Mouse (Mus musculus) limb, embryonic 14.5 days (tissue): ENCODE data around the gene Eprs. TPM values are rescaled to one million over a fixed set of nuclear protein-coding genes. Genes with fewer than 3 reads are reported as not detected.

Experiments used
- ATAC-seq: fragments of 200-750 bp; cut with Nextera tagmentation; 2 replicates; pipeline ENCODE4 v1.8.0; 2017; ENCODE audit warnings: low read depth, moderate number of reproducible peaks, moderate TSS enrichment; ENCODE audit not compliant: low FRiP score
- DNase-seq: peaks from one replicate; pipeline ENCODE4 v3.0.0-alpha.2; 2015; ENCODE audit warnings: low spot score
- H3K27ac ChIP-seq: fragments of 300-500 bp; sonication (generic); replicated peaks from 2 replicates; pipeline ENCODE4 v1.5.1; 2014; ENCODE audit warnings: low read depth, mild to moderate bottlenecking, low read length, moderate library complexity, mixed read lengths
- H3K27me3 ChIP-seq: fragments of 300-500 bp; sonication (generic); 2 replicates; pipeline ENCODE4 v1.6.1; 2014; ENCODE audit warnings: low read length, mixed read lengths; ENCODE audit not compliant: control insufficient read depth, insufficient read depth
- H3K36me3 ChIP-seq: fragments of 300-500 bp; sonication (generic); 2 replicates; pipeline ENCODE4 v1.6.1; 2014; ENCODE audit warnings: mild to moderate bottlenecking, low read length, moderate library complexity, mixed read lengths; ENCODE audit not compliant: control insufficient read depth, insufficient read depth
- H3K4me1 ChIP-seq: fragments of 300-500 bp; sonication (generic); 2 replicates; pipeline ENCODE4 v1.6.1; 2014; ENCODE audit warnings: antibody characterized with exemption, low read length, mixed read lengths; ENCODE audit not compliant: control insufficient read depth, insufficient read depth
- H3K4me2 ChIP-seq: fragments of 300-500 bp; sonication (generic); replicated peaks from 2 replicates; pipeline ENCODE4 v1.6.1; 2014; ENCODE audit warnings: low read depth, mild to moderate bottlenecking, low read length, moderate library complexity; ENCODE audit not compliant: severe bottlenecking
- H3K4me3 ChIP-seq: fragments of 300-500 bp; sonication (generic); replicated peaks from 2 replicates; pipeline ENCODE4 v1.5.1; 2014; ENCODE audit warnings: low read length
- H3K9ac ChIP-seq: fragments of 300-500 bp; sonication (generic); 2 replicates; pipeline ENCODE4 v1.6.1; 2014; ENCODE audit warnings: mild to moderate bottlenecking, low read depth, low read length, moderate library complexity; ENCODE audit not compliant: severe bottlenecking
- H3K9me3 ChIP-seq: fragments of 300-500 bp; sonication (generic); 2 replicates; pipeline ENCODE4 v1.6.1; 2016; ENCODE audit warnings: low read length; ENCODE audit not compliant: control insufficient read depth
- POLR2A ChIP-seq: fragments of 200-500 bp; IDR thresholded peaks from 2 replicates; pipeline ENCODE4 v1.8.0; 2012; ENCODE audit warnings: inconsistent platforms, mild to moderate bottlenecking, moderate library complexity, borderline replicate concordance; ENCODE audit not compliant: insufficient read depth, insufficient read length; ENCODE audit errors: extremely low read depth
- WGBS: fragments of 180-500 bp; shearing (Covaris S2); extraction: QIAGEN DNeasy Blood & Tissue Kit; methylation state at CpG from one replicate; pipeline ENCODE4 v1.1.7; 2014; 5-methylcytosine and 5-hydroxymethylcytosine counted together
- polyA plus RNA-seq, 2 experiments: library from polyadenylated mRNA; depleted of rRNA in 1 of 2; stranded (reverse) in 1 of 2; unstranded in 1 of 2; fragments of >200 nt; fragmentation: Nextera tagmentation in 1 of 2; extraction: Ambion mirVana in 1 of 2; gene quantifications; 2 replicates each; pipeline versions ENCODE4 v1.2.1 to v1.2.3; 2012 to 2014

The Eprs gene
- polyA plus RNA-seq, 2 experiments, result 50.4 to 142 TPM

- Histone ChIP-seq H3K4me1 (no peaks in the 10 kb centered on the region), H3K9ac (no peak overlapping the region), H3K9me3 (no peaks in the 10 kb centered on the region), H3K4me3 (no peak overlapping the region), H3K27me3 (no peaks in the 10 kb centered on the region), H3K27ac (no peak overlapping the region), H3K4me2 (no peak overlapping the region), H3K36me3 (peaks cover 95% of the 10 kb centered on the region)
- DNase-seq (no peak), ATAC-seq (no peak)
- no peak for TF ChIP-seq POLR2A
- WGBS, result 93% methylated on average over 6 of the region's 6 CpGs
These were observed 57.9 kb downstream of the Eprs start for GRCm38 (mm10) chr1:185420776-185421175.

GRCm38 (mm10) chr1:185426583-185426982 is 63.7 kb downstream of the Eprs start:
- H3K4me1 ChIP-seq, result no peaks in the 10 kb centered on the region
- no peak for DNase-seq
- H3K27me3 ChIP-seq, result no peaks in the 10 kb centered on the region
- H3K4me2 ChIP-seq, result no peak overlapping the region
- H3K4me3 ChIP-seq, result no peak overlapping the region
- no peak for ATAC-seq
- H3K36me3 ChIP-seq, result peaks cover 86% of the 10 kb centered on the region
- no peak overlapping the region for H3K27ac ChIP-seq
- no peak overlapping the region for H3K9ac ChIP-seq
- WGBS, result 95% methylated on average over 5 of the region's 5 CpGs
- no peaks in the 10 kb centered on the region for H3K9me3 ChIP-seq
- no peak for TF ChIP-seq POLR2A

GRCm38 (mm10) chr1:185430488-185430887 is 67.6 kb downstream of the Eprs start:
- Histone ChIP-seq H3K4me2 (no peak overlapping the region), H3K27ac (no peak overlapping the region), H3K4me1 (no peaks in the 10 kb centered on the region), H3K9me3 (no peaks in the 10 kb centered on the region), H3K36me3 (peaks cover 48% of the 10 kb centered on the region), H3K9ac (no peak overlapping the region), H3K27me3 (no peaks in the 10 kb centered on the region), H3K4me3 (no peak overlapping the region)
- no peak for DNase-seq
- no peak for ATAC-seq
- WGBS, result 94% methylated on average over 5 of the region's 5 CpGs
- no peak for TF ChIP-seq POLR2A

GRCm38 (mm10) chr1:185431245-185431997 is 68.6 kb downstream of the Eprs start:
- Histone ChIP-seq H3K4me1 (no peaks in the 10 kb centered on the region), H3K4me3 (no peak overlapping the region), H3K4me2 (no peak overlapping the region), H3K9me3 (no peaks in the 10 kb centered on the region), H3K27ac (no peak overlapping the region), H3K36me3 (peaks cover 41% of the 10 kb centered on the region), H3K27me3 (no peaks in the 10 kb centered on the region), H3K9ac (no peak overlapping the region)
- 45% methylated on average over 6 of the region's 6 CpGs for WGBS
- TF ChIP-seq POLR2A, result no peak
- DNase-seq, result no peak
- no peak for ATAC-seq

GRCm38 (mm10) chr1:185431998-185432317 is 69.1 kb downstream of the Eprs start:
- 73% methylated on average over 13 of the region's 13 CpGs for WGBS
- no peak for ATAC-seq
- TF ChIP-seq POLR2A, result no peak

More at GRCm38 (mm10) chr1:185431998-185432317, 69.1 kb downstream of the Eprs start:
- Histone ChIP-seq H3K36me3 (peaks cover 35% of the 10 kb centered on the region), H3K9me3 (no peaks in the 10 kb centered on the region), H3K27me3 (no peaks in the 10 kb centered on the region), H3K4me2 (no peak overlapping the region), H3K9ac (no peak overlapping the region), H3K4me3 (no peak overlapping the region), H3K27ac (no peak overlapping the region), H3K4me1 (0 out of 2 replicates have a peak, but pooled peaks cover under 1% of the 10 kb centered on the region)
- no peak for DNase-seq
